Mouse (Mus musculus) cortical plate, adult 2 months (tissue): Measurements from ENCODE around the gene Fas. TPM values are rescaled to one million over a fixed set of nuclear protein-coding genes. Genes with fewer than 3 reads are reported as not detected.
A peak's percentile ranks its signal among the peaks of the same experiment; 100 is the strongest.

Experiments
- H3K27ac ChIP-seq: fragments of 200-500 bp; 2 replicates; pipeline ENCODE4 v1.5.1; 2012; ENCODE audit warnings: low read length, control low read depth, inconsistent platforms; ENCODE audit not compliant: insufficient read depth
- H3K4me1 ChIP-seq: fragments of 200-500 bp; 2 replicates; pipeline ENCODE4 v1.6.1; 2011; ENCODE audit warnings: low read length; ENCODE audit not compliant: control insufficient read depth, insufficient read depth
- H3K4me3 ChIP-seq: fragments of 200-500 bp; 2 replicates; pipeline ENCODE4 v1.5.1; 2011; ENCODE audit warnings: mild to moderate bottlenecking, low read length, control low read depth; ENCODE audit not compliant: insufficient read depth
- CTCF ChIP-seq: fragments of 200-500 bp; IDR thresholded peaks from 2 replicates; pipeline ENCODE4 v1.5.1; 2011; ENCODE audit warnings: mild to moderate bottlenecking, control low read depth, low read length; ENCODE audit not compliant: insufficient read depth; ENCODE audit errors: extremely low read depth
- POLR2A ChIP-seq: fragments of 200-500 bp; IDR thresholded peaks from 2 replicates; pipeline ENCODE4 v1.6.1; 2011; ENCODE audit warnings: mild to moderate bottlenecking, low read length, control low read depth; ENCODE audit not compliant: insufficient read depth; ENCODE audit errors: extremely low read depth
- polyA plus RNA-seq: library from polyadenylated mRNA; depleted of rRNA; stranded (reverse); fragments of >200 nt; gene quantifications from 2 replicates; pipeline ENCODE4 v1.2.3, GENCODE M21; 2012

The Fas gene
- polyA plus RNA-seq, 1 experiment: 2.0 TPM

DNA sequence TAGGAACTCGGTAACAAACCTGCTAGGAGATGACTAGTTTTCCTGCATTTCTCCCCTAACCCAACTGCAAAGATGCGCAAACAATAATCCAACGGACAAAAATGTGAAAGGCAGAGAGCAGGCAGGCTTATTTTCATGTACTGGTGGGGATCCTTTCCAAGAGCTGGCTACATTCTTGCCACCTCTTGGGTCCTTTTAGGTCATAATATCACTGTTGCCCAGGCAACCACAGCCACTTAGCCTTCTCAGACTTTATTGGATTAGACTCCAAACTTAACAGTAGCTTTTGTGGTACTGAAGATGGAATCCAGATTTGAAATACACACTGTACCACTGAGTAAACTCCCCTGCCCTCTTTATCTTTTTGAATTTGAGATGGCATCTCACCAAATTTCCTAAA is 12.4 kb upstream of the Fas start:
- Histone ChIP-seq H3K4me3 (no peak overlapping the region), H3K27ac (no peak overlapping the region), H3K4me1 (no peaks in the 10 kb centered on the region)
- TF ChIP-seq POLR2A: no peak
- no peak for TF ChIP-seq CTCF

DNA sequence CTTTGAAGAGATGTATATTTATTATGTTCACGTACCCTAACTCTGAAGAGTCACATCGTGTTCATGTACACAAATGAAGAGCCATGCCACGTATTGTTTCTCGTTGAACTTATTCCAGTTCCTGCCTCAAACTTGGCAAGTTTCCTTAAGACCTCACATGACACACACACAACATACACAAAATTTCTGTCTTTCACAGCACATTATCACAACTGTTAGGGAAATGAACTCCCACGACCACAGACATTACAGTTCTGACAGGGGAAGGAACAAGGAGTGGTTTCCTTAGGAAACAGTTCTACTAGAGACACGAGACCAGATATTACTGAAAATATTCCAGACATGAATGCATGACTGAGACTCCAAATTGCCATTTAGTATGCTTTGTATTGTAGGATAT is 6.9 kb upstream of the Fas start:
- no peaks in the 10 kb centered on the region; the same call in 1 of the 2 replicates for H3K4me1 ChIP-seq
- TF ChIP-seq CTCF: no peak
- TF ChIP-seq POLR2A: no peak
- 0 out of 2 replicates have a peak overlapping the region, but pooled peaks have one; percentile 13 for H3K27ac ChIP-seq
- H3K4me3 ChIP-seq: no peak overlapping the region

DNA sequence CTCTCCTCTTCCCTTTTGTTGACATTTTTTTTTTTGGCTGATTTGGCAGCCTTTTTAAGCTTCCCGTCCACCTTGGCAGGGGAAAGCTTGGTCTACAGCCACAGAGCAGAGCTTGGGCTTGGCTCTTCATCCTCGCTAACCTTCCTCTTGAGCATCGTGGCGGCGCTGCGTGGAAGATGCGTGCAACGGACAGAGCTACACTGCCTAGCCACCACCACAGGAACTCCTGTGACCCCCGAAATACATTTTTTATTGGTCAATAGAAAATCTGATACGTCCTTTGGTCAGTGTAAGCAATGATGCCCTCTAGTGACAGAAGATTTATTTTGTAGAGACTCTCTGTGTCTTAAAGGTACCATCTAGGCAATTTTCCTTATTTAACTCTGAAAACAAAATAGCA is 6.1 kb upstream of the Fas start:
- 0 out of 2 replicates have a peak, but pooled peaks have one; percentile 2 for TF ChIP-seq CTCF
- TF ChIP-seq POLR2A: no peak
- no peak overlapping the region for H3K27ac ChIP-seq
- no peak overlapping the region for H3K4me3 ChIP-seq
- H3K4me1 ChIP-seq: no peaks in the 10 kb centered on the region; the same call in 1 of the 2 replicates

DNA sequence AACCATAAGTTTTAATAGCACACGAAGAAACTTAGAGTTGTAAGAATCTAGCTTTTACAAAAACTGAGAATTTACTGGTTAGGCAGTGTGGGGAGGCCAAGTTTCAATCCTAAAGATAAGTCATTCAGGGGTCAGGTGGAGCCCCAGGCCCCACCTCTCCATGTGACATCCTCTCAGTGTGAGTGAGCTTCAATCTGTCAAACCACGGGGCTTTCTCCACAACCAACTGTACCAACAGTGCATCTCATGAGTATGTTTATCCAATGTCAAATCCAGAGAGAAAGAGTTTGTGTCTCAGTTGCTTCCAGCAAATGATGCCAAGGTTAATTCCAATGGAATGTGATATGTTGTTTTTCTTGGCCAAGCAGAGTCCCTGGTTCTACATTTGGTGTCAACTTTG is 5.6 kb upstream of the Fas start:
- TF ChIP-seq POLR2A: no peak
- no peak for TF ChIP-seq CTCF

DNA sequence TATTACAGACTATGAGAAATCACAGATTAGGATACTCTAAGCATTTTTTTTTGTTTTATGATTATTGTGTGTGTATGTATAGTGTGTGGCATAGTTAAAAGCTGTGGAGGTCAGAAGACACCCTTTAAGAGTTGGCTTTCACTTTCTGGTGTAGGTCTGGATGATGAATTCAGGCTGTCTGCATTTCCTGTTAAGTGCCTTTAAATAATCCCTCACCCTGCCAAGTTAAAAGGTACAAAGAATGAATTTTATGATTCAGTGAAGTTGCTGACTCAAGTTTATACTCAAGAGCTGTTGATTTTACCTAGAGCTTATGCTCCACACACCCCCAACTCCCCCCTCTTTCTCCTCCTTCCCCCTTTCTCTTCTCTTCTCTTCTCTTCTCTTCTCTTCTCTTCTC is 3.2 kb upstream of the Fas start:
- TF ChIP-seq CTCF (no peak), POLR2A (no peak)
- no peak overlapping the region for H3K27ac ChIP-seq
- no peak overlapping the region for H3K4me3 ChIP-seq
- H3K4me1 ChIP-seq: no peaks in the 10 kb centered on the region; the same call in 1 of the 2 replicates

More for the DNA sequence above, 5.6 kb upstream of the Fas start:
- Histone ChIP-seq H3K4me3 (no peak overlapping the region), H3K4me1 (no peaks in the 10 kb centered on the region; the same call in 1 of the 2 replicates), H3K27ac (no peak overlapping the region)

DNA sequence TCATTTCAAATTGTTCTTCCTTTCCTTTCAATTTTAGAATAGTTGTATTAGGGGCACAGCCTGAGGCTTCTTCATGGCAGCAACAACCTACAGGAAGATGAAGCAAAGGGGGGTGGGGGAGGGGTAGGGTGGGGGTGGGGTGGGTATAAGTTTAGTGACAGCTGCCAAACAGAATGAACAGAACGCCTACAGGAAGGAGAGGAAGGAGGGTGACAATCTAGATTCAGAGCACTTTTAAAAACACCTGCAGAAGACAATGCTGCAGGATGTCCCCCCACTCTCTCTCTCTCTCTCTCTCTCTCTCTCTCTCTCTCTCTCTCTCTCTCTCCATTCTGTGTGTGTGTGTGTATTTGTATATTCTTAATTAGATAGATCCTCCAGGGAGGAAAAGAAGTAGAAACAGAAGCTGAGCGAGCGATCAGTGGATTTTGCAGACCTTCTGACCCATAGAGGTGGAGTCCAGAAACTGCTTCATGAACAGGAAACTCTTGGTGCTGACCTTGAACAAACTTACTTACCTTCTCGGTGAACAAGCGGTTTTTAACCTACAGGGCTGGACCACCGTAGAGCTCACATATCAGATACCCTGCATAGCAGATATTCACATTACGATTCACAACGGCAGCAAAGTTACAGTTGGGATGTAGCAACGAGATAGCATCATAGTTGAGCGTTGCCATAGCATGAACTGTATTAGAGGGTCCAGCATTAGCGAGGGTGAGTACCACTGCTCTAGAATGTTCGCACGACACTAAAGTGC is 2.6 kb upstream of the Fas start:
- no peak for TF ChIP-seq CTCF
- TF ChIP-seq POLR2A: no peak
- Histone ChIP-seq H3K4me1 (no peaks in the 10 kb centered on the region; the same call in 1 of the 2 replicates), H3K4me3 (no peak overlapping the region), H3K27ac (no peak overlapping the region)

DNA sequence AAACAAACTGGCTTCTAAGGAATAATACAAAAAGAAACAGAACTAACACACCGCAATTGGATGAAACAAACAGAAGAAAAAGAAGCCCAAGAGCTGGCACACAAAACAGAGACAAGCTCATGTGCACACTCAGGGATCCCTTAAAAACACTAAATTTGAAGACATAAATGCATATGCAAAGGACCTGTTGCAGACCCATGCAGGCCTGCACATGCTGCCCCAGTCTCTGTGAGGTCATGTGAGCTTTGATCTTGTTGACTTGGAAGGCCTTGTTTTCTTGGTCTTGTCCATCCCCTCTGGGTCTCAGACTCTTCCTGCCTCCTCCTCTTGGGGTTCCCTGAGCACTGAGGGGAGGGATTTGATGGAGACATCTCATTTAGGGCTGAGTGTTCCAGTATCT is 1.8 kb upstream of the Fas start:
- TF ChIP-seq CTCF (no peak), POLR2A (no peak)
- no peaks in the 10 kb centered on the region; the same call in 1 of the 2 replicates for H3K4me1 ChIP-seq
- H3K4me3 ChIP-seq: no peak overlapping the region
- no peak overlapping the region for H3K27ac ChIP-seq

DNA sequence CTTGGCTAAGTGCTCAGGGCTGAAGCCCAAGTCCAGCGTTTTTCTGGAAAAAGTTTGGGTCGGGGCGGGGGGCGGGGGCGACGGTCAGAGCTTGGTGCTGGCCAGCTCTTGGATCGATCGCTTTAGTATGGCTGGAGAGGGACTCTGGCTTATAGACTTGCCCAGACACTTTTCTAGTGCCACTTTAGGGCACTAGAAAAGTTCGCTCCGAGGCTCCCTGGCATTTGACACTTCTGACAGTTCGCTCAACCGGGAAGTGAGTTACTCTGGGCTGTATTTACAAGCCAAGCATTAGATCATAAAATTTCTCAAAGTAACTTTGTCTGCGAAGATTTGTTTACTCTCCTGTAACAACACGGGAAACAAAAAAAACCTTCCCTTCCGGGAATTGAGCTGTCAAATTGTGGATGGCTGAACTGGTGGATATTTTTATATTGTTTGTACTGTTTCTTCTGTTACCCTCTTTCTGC is 441 bp downstream of the Fas start:
- no peak overlapping the region for H3K27ac ChIP-seq
- no peaks in the 10 kb centered on the region for H3K4me1 ChIP-seq
- H3K4me3 ChIP-seq: peak overlapping the region; percentile 29
- TF ChIP-seq CTCF (no peak), POLR2A (no peak)

DNA sequence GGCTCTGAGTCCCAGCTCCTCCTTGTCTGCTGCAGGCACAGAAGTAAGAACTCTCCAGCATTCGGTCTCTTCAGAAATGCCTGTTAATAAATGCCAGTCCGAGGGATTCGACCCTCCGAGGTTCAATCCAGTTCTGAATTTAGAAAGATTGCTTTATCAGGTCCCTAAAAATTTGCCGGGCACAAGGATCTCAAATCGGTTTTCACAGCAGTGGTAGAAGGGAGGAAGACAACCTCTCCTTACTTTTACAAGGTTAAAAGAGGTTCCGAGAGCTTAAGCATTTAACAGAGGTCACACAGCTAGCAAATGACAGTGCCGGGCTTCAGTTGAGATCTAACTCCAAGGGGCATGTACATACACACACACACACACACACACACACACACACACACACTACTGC is 913 bp downstream of the Fas start:
- Histone ChIP-seq H3K4me3 (0 out of 2 replicates have a peak overlapping the region, but pooled peaks have one; percentile 29), H3K4me1 (no peaks in the 10 kb centered on the region), H3K27ac (no peak overlapping the region)
- no peak for TF ChIP-seq POLR2A

DNA sequence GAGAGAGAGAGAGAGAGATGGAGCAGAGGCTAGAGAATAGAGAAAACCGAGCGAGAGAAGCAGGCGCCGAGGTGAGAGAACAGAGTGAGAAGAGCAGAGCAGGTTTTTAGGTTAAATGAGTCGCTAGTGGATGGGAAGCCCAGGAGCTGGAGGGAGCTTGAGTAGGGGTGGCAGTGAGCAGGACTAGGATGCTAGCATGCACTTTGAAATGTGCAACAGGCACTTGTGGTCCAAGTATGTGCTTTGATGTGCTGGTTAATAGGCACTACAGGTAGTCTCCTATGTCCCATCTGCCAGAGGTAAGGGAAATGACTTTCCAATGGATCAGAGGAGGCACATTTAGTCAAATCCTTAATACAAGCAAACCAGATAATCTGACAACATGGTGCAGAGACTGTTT is 1.5 kb downstream of the Fas start:
- TF ChIP-seq CTCF (no peak), POLR2A (no peak)
- no peak overlapping the region for H3K4me3 ChIP-seq
- H3K27ac ChIP-seq: no peak overlapping the region
- H3K4me1 ChIP-seq: no peaks in the 10 kb centered on the region
